Mouse (Mus musculus) gastrocnemius, adult 8-10 months (tissue): ENCODE data around the gene Spata2. TPM values are rescaled to one million over a fixed set of nuclear protein-coding genes. Genes with fewer than 3 reads are reported as not detected.

Source experiments
- DNase-seq, 2 experiments: peaks; one replicate each; pipeline ENCODE4 v3.0.0; 2022; ENCODE audit warnings: low spot score in 2 of 2
- total RNA-seq, 4 experiments: library from RNA; stranded (reverse); gene quantifications; 2 replicates each; pipeline ENCODE4 v1.2.4; 2022

Gene Spata2
- total RNA-seq, result 10 to 100 TPM; 19.9 to 22.6 (median 20.4) TPM

DNA sequence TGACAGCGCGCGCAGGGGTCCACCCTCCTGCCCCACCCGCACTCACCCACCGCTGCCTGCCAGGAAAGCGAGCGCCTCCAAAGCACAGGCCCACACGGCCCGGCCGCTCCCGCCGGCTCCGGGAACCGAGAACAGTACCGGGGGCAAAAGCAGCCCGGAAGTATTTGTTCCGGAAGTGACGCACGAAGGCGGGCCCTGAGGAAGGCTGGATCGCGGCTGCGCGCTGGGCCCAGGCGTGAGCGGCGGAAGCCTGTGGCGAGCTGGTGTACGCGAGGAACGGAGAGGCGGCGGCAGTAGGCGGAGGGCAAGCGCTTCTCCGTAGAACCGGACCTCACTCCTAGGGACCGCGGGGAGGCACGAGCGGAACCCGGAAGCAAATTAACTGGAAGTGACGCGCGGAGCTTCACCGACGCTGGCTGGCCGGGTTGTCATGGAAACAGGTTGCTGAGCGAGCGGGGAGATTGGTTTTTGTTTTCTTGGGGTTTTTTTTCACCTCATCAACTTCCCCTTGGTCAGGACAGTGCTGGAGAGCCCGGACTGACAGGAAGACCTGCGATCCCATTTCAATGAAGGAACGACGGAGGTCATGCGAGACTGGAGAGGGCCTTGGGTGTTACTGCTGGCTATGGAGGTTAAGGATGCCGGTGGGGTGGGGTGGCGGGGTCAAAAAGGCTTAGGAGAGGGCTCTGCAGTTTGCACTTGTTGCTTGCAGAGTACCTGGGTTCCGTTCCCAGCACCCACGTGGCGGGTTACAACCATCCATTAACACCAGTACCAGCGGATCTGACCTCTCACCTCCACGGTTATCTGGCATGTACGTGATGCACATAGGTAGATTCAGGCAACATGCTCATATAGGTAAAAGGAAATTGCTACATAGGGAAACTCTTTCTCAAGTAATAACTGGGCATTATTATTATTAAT is at the start of gene Spata2:
Gene Spata2 (minus strand): TSS at position 175 of the 924 bp plus-strand sequence.
- DNase-seq, result peak; percentile 85 to 87

DNA sequence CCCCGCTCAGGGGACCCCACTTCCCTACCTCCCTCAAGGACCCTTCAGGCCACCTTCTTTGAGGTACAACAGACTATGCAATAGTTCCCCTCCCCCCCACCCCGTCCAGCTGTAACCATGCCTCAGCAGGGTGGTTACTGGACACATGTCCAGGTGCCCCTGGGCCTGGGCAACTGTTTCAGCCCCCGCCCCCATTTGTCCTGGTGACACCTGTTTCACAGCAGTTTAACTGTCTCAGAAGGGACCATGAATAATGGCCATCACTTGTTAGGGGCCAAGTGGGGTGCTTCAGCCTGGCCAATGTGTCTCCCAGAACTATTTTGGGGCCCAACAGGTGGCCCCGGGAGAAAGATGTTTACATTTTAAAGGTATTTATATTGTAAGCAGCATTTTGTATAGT is 49.7 kb upstream of the Spata2 start:
- no peak for DNase-seq

DNA sequence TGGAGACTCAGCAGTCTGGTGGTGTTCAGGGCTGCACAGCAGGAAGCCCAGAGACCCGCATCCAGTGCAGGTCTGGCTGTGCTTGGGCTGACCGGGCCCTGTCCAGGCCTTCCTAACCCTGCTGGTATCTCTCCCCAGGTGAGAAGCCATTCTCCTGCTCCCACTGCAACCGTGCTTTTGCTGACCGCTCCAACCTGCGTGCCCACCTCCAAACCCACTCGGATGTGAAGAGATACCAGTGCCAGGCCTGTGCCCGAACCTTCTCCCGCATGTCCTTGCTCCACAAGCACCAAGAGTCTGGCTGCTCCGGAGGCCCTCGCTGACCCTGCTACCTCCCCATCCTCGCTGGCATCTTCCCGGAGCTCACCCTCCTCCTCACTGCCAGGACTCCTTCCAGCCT is 49.1 kb upstream of the Spata2 start:
- no peak for DNase-seq

DNA sequence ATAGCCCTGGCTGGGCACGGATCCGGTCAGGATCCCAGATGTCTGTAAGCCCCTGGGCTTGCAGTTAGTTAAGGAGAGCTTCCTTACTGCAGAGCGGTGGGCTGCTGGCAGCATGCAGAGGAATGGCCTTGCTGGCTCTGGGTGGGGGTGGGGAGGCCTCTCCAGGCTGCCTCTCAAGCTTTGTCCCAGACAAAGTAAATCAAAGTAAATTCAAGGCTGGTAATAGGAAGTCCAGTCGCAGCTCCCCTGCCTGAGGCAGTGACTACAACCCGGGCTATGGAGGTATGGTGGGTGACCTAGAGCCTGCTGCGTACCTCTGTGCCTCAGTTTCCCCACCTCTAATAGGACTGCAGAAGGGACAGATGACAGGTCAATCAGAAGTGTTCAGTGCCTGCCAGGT is 48.6 kb upstream of the Spata2 start:
- no peak for DNase-seq

DNA sequence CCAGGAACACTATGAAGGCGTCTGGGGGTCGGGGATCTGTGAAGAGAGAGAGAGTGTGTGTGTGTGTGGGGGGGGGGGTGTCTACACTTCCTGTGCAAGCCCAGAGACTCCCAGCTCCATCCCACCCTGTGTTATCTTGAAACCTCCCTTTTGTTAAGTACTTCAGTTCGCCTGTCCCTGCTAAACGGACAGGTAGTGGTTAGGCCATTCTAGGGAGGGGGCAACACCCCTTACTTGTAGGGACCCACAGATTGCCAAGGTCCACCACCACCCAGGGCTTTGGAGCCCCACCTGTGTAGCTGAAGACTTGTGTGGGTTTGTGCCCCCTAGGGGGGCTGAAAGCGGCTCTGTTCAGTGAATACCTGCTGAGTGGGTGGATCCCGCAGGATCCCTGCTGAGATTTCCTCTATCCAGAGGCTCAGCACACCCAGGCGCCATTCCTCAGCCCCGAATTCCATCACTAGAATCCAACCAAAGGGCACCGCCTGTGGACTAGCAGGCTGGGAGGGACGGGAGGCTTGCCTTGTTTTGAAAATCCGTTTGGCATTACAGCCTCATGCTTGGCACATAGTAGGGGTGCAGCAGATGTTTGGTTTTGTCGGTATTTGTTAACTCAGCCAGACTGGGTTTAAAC is 47.9 kb upstream of the Spata2 start:
- DNase-seq, result no peak

DNA sequence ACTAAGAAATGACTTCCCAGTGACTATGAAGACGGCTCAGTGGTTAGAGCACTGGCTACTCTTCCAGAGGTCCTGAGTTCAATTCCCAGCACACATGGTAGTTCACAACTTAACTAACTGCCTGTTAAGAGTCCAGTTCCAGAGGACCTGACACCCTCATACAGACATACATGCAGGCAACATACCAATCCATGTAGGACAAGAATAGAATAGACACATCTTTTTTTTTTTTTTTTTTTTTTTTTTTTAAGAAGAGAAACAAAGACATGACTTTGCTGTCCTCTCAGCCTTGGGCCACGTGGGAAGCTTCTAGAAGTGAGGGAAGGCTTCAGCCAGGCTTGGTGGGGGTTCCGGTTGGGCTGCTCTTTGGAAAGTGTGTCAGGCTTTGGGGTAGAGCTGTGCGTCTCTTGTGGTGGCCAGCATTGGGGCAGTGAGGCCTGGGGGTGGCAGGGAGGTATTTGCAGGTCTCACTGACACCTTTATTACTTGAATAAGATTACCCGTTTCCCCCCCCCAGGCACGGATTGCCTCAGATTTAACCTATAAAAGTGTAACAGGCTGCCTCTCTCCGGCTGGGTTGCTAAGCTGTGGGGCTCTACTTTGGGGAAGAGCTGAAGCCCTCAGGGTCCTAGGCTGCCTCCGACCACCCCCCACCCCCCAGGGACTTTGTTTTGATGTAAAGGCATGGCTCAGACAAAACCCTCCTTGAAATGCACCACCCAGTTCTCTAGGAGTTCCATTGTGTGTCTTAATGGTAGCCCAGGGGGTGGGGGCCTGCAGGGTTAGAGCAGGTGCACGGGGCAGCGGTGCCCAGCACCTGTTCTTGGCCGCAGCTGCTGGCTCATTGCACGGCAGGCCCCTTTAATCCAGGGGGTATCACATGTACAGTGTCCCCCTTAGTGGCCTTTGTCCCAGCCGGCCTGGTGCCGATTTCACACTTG is 47.1 kb upstream of the Spata2 start:
- DNase-seq, result no peak

DNA sequence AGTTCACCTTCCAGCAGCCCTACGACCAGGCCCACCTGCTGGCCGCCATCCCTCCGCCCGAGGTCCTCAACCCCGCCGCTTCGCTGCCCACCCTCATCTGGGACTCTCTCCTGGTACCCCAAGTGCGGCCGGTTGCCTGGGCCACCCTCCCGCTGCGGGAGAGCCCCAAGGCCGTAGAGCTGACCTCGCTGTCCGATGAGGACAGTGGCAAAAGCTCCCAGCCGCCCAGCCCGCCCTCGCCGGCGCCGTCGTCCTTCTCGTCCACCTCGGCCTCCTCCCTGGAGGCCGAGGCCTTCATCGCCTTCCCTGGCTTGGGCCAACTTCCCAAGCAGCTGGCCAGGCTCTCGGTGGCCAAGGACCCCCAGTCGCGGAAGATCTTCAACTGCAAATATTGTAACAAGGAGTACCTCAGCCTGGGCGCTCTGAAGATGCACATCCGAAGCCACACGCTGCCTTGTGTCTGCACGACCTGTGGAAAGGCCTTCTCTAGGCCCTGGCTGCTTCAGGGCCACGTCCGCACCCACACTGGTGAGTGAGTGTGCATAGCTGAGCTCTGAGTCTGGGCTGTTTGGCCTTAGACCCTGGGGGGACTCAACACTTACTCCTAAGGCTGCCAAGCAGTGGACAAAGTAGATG is 46.1 kb upstream of the Spata2 start:
- no peak for DNase-seq

DNA sequence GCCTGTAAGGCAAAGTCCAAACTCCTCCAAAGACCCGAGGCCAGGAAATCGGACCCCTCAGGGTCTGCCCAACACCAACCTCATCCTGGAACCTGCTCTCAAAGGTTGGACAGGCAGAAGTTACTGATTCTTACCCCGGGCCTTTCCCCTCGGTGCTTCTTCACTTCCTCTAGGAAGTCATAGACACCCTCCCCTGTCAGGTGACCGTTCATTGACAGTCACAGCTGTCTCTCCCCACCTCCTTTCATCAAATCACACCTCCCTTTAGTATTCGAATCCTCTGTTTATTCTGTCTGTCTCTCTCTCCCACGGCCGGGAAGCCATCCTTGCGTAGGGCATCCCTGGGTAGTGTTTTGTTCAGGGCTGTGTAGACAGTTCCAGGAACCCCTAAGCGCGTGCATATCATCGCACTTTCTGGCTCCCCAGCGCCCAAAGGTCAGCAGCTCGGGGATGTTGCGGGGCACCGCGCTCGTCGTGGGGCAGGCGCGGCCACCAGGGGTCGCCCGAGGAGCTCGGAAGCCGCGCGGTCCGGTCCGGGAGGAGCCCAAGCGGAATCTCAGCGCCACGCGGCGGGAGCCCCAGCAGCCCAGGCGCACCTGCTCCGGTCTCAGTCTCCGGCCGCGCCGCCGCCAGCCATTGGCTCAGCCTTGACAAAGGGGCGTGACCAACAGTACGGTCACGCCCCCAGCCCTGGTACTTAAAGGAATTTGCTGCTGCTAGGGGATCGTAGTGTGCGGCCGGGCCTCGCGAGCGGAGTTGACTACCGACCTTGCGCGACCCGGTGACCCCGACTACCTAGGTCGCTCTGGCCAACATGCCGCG is 45.0 kb upstream of the Spata2 start, which contains the start of gene Snai1:
Gene Snai1 (plus strand): TSS at position 720 of the 822 bp plus-strand sequence.
- DNase-seq, result peak; percentile 93 to 96

DNA sequence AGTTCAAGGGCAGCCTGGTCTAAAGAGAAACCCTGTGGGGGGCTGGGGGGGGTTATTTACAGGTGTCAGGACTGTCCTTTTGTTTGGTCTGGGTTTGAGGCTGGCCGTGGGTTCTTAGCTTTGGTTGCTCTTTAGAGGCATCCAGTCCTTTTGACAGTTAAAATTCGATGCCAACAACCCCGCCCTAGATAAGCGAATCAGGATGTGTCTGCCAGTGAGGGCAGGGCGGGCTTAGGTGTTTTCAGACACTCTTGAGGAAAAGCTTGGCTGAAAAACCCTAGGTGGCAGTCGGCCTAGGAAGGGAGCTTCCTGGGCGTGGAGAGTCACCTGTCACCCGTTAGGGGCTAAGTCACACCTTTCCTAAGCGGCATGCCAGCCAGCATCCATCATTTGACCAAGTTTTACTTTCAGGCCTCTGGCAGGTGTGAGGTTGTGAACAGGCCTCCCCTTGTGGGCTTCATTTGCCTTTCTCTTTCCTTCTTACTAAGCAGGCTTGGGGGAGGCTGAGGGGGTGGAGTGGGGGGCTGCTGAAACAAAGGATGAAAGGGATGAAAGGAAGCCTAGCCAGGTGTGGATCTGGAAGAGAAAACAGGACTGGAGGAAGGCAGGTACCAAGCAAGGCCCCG is 43.7 kb upstream of the Spata2 start:
- no peak for DNase-seq

DNA sequence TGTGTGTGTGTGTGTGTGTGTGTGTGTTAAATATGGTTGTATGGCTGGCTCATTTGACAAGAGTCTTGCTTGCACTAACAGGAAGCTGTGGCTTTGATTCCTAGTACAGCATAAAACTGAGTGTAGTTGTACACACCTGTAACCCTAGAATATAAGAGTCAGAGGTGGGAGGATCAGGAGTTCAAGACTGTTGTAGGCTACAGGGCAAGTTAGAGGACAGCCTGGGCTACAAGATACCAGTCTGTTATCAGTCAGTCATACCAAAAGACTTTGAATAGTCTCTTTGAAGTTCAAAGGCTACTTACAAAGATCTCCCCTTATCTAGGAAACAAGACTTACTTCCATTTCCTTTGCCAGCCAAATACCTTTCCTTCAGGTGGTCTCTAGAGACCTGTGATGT is 41.2 kb upstream of the Spata2 start:
- DNase-seq, result no peak

DNA sequence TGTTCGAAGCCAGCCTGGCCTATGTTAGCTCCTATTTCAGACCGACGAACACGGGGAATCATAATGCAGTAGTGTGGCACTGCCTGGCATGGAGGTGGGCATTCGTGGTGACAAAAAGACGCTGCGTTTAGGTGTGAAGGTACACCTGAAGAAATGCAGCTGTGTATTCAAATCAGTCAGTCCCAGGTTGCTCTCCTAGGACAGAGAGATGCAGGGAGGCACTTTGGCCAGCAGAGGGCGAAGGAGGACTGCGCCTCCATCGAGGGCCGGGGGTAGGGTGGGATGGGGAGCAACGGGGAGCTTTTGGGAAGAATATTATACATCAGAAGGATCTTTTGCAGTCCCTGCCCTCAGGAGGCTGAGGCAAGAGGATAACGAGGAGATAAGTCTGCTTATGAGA is 39.4 kb upstream of the Spata2 start:
- no peak for DNase-seq

DNA sequence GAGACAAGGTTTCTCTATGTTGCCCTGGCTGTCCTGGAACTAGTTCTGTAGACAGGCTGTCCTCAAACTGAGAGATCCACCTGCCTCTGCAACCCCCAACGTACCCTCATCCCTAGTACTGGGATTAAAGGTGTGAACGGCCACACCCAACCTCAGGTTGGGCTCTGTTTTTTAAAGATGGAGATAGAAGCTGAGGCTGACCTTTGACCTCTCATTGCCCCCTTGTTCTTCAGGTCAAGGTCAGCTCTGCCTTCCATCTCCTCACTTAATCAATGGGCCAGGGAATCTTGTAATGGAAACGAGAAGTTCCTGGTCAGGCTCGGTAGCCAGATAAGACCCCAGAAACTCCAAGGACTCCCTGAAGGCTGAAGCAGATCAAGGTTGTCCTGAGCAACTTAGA is 37.8 kb upstream of the Spata2 start:
- no peak for DNase-seq

DNA sequence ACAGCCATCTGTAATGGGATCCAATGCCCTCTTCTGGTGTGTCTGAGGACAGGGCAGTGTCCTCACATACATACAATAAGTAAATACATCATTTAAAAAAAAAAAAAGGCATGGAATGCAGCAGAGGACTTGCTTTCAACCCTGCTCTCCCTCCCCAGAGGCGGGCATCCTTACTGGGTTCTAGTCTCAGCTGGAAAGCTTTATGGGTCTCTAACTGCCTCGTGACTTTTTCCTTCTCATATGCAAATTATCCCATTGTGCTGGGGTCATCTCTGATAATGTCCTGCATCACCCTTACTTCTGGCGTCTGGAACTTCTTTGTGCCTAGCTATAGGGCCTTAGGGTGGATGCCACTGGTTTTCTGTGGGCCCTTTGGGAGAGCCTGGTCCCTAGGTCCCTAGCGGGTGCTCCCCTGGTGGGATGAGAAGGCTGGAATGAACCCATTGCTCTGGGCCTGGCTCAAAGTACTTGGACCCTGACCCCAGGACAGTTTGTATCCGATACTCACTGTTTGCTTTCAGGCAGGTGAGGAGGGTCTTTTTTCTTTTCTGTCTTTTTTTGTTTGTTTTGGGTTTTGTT is 37.3 kb upstream of the Spata2 start:
- DNase-seq, result no peak

DNA sequence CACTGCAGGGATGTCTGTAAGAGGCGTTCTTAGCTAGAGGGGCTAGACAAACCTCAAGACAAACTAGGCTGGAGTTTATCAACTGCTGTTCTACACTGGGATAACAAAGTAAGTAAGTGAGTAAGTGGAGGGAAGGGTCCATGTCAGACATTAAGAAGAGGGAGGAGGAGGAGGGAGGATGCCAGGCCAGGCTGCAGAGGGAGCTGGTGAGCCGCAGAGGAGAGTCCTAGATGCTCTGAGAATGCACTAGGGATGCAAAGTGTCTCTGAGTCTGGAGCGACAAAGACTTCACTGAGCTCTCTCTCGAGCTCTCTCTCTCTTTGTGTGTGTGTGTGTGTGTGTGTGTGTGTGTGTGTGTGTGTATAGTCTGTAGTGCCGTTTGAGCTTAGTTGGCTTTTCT is 35.6 kb upstream of the Spata2 start:
- no peak for DNase-seq

DNA sequence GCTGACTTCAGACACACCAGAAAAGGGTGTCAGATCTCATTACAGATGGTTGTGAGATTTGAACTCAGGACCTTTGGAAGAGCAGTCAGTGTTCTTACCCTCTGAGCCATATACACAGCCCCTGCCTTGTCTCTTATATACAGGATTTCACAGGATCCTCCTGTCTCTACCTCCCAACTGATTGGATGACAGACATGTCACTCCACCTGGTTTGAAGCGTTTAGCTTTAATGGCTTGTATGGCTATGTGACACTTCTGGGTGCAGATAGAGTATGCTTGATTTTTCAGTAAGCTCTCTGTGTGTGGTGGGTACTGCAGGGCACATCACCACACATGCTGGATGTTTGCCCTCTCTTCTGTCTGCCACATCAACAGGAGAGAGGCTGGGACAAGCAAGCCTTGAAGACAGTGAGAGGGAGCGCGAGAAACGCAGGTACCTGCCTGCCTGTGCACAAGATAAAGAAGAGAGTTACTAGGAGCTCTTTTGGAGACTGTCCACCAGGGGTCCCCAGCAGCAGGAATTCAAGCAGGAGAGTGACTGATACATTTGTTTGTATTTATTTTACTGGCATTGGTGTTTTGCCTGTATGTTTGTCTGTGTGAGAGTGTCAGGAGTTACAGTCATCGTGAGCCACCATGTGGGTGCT is 27.0 kb upstream of the Spata2 start:
- no peak for DNase-seq

DNA sequence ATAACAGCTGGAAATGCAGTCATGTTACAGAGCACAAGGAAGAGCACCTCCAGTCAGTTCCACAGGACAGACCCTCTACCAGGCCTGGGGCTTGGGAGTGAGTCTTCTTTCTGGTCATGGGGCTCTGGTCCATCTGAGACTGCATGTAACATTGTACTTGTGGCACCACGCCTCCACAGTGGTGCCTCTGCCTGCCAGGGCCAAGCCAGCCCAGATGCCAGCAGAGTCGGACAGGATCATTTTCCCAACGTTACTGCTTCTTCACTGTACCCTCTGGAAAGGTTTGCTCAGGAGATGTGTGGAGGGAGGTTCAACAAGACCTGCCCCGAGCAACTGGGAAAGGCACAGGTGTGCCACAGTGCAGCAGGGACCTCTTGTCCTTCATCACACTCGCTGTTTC is 23.0 kb upstream of the Spata2 start:
- DNase-seq, result peak in 1 of 2 experiments; percentile 56

DNA sequence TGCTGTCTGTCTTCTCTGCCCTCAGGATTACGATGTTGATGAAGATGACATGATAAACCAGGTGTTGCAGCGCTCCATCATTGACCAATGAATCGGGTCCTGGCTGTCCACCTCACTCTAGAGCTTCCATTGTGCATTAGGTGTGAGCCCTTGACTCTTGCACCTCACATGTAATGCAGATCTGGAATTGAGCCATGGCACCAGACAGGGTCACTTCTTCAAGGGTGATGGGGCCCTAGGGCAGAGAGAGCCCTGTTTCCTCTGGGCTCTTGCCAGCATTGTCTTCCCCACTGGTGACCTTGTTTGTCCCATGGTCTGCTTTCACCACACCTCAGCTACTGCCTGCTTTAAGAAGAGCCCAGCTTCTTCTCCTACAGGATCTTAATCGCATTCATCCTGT is 22.0 kb upstream of the Spata2 start:
- DNase-seq, result no peak

DNA sequence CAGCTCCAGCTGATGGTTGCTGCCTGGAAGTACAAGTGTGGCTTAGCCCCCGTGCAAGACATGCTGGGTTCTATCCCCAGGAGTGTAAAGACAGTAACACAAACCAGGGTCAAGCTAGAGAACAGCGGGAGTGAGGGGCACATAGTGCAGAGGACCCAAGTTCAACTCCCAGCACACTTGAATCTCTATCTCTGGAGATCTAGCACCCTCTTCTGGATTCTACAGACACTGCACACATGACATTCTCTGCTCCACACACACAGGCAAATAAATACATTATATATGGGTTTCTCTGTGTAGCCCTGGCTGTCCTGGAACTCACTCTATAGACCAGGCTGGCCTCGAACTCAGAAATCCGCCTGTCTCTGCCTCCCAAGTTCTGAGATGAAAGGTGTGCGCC is 20.3 kb upstream of the Spata2 start:
- no peak for DNase-seq

DNA sequence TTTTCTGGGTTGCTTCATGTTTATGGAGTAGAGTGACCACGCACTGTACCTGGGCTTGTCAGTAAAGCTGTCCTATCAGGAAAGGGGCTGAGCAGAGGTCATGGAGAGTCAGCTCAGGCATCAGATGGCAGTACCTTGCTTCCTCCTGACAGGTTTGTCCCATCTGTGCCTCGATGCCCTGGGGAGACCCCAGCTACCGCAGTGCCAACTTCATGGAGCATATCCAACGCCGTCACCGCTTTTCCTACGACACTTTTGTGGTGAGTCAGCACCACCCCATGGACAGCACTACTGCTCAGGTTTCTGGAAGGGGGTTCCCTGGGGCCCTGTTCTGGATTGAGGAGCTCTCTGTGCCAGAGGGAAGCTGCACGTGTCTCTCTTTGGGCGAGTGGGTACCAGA is 19.7 kb upstream of the Spata2 start:
- no peak for DNase-seq
